Mouse (Mus musculus): Measurements from ENCODE around the gene Zfp965. TPM values are rescaled to one million over a fixed set of nuclear protein-coding genes. Genes with fewer than 3 reads are reported as not detected.

Zfp965 gene
- not detected in 2 replicates for polyA plus RNA-seq (2012; ENCODE audit: low replicate concordance)

GRCm38 (mm10) chr2:175469685-175470084 lies at the start of gene Zfp965:
TSS of gene Zfp965 (plus strand) at chr2:175469985.

GRCm38 (mm10) chr2:175435707-175436106 lies 34.1 kb upstream of the Zfp965 start, which contains the start of gene Gm4724:
TSS of gene Gm4724 (minus strand) at chr2:175435807.

Other genes starting within 250 kb of the Zfp965 start
- gene Gm14440, start 194.9 kb upstream of the Zfp965 start, polyA plus RNA-seq (2012; ENCODE audit: low replicate concordance) = not detected in 2 replicates
- gene Gm4631, start 131.8 kb upstream of the Zfp965 start, polyA plus RNA-seq (2012; ENCODE audit: low replicate concordance) = 0.15 and 0.39 TPM in 2 replicates
- 1.1 TPM in 1 of 2 replicates, not detected in the other for gene Zfp968, start 97.5 kb upstream of the Zfp965 start, polyA plus RNA-seq (2012; ENCODE audit: low replicate concordance)
- not detected in 2 replicates for gene Gm4724, start 34.2 kb upstream of the Zfp965 start, polyA plus RNA-seq (2012; ENCODE audit: low replicate concordance)
- not detected in 2 replicates for gene Gm11007, start 174.0 kb downstream of the Zfp965 start, polyA plus RNA-seq (2012; ENCODE audit: low replicate concordance)
- gene Zfp969, start 233.7 kb downstream of the Zfp965 start, polyA plus RNA-seq (2012; ENCODE audit: low replicate concordance) = not detected in 2 replicates

Data from leukemia stem cell, adult 10-12 weeks (primary cell).